Mouse (Mus musculus) CH12.LX (cell line): ENCODE results near the gene Hck.

Source experiments
- CTCF ChIP-seq, 2 experiments: IDR thresholded peaks in 1 of 2; conservative IDR thresholded peaks in 1 of 2; 2 replicates each; pipeline ENCODE4 v1.5.1; 2011 to 2012; ENCODE audit warnings: low read depth in 2 of 2, low read length in 2 of 2, improper control_type of control experiment in 1 of 2, inconsistent platforms in 1 of 2, mild to moderate bottlenecking in 1 of 2, moderate library complexity in 1 of 2
- E2F4 ChIP-seq: IDR thresholded peaks from 2 replicates; pipeline ENCODE4 v1.6.1; 2011; ENCODE audit warnings: low read depth, low read length, improper control_type of control experiment; ENCODE audit not compliant: insufficient replicate concordance
- EP300 ChIP-seq: IDR thresholded peaks from 2 replicates; pipeline ENCODE4 v1.6.1; 2011; ENCODE audit warnings: low read length, improper control_type of control experiment
- ETS1 ChIP-seq: conservative IDR thresholded peaks from 2 replicates; pipeline ENCODE4 v1.6.1; 2012; ENCODE audit warnings: low read depth, mild to moderate bottlenecking, inconsistent platforms, low read length, improper control_type of control experiment, moderate library complexity
- HCFC1 ChIP-seq: IDR thresholded peaks from 2 replicates; pipeline ENCODE4 v1.6.1; 2012; ENCODE audit warnings: low read depth, mild to moderate bottlenecking, inconsistent platforms, low read length, improper control_type of control experiment
- JUND ChIP-seq: conservative IDR thresholded peaks from 2 replicates; pipeline ENCODE4 v1.6.1; 2011; ENCODE audit warnings: low read depth, low read length, improper control_type of control experiment
- KAT2A ChIP-seq: IDR thresholded peaks from 2 replicates; pipeline ENCODE4 v1.6.1; 2012; ENCODE audit warnings: low read length, improper control_type of control experiment, inconsistent platforms; ENCODE audit not compliant: insufficient replicate concordance
- MAX ChIP-seq: IDR thresholded peaks from 2 replicates; pipeline ENCODE4 v1.6.1; 2011; ENCODE audit warnings: low read length, improper control_type of control experiment
- POLR2A ChIP-seq: IDR thresholded peaks from 2 replicates; pipeline ENCODE4 v1.6.1; 2011; ENCODE audit warnings: low read depth, mild to moderate bottlenecking, improper control_type of control experiment, low read length
- RAD21 ChIP-seq: IDR thresholded peaks from 2 replicates; pipeline ENCODE4 v1.6.1; 2011; ENCODE audit warnings: low read depth, mild to moderate bottlenecking, low read length, improper control_type of control experiment, moderate library complexity
- RCOR1 ChIP-seq: conservative IDR thresholded peaks from 2 replicates; pipeline ENCODE4 v1.6.1; 2012; ENCODE audit warnings: low read depth, mild to moderate bottlenecking, inconsistent platforms, low read length, improper control_type of control experiment

DNA sequence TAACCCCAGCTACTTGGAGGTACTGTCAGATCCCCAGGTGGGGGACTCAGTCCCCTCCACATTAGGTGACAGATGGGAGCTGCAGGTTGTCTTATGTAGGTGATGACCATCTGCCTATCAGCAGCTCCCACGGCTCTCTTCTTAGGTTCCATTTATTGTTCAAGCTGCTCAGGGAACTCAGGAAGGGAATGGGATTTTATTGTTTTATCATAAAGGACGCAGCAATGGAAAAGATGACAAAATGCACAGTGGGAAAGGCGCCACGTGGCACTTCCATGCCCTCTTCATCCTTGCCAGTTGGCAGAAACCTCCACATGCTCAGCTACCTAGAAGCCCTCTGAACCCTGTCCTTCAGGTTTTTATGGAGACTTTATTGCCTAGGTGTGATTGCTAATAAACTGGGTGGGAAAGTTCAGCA is 44.8 kb downstream of the Hck start:
- TF ChIP-seq EP300 (no peak), POLR2A (no peak), CTCF (conservative IDR thresholded peaks at IDR 0.05 in 1 of 2, IDR thresholded peaks at IDR 0.05 in 1 of 2; ENCODE audit: low read depth in 2 of 2, low read length in 2 of 2) (no peak), ETS1 (no peak), MAX (no peak), E2F4 (no peak), RAD21 (no peak), RCOR1 (no peak), HCFC1 (no peak), JUND (no peak), KAT2A (no peak)
